Mouse (Mus musculus): Measurements from ENCODE around the gene Apoa2. TPM values are rescaled to one million over a fixed set of nuclear protein-coding genes. Genes with fewer than 3 reads are reported as not detected.

The Apoa2 gene
- polyA plus RNA-seq, 1 experiment from 2014 or later: 11.1 TPM

DNA sequence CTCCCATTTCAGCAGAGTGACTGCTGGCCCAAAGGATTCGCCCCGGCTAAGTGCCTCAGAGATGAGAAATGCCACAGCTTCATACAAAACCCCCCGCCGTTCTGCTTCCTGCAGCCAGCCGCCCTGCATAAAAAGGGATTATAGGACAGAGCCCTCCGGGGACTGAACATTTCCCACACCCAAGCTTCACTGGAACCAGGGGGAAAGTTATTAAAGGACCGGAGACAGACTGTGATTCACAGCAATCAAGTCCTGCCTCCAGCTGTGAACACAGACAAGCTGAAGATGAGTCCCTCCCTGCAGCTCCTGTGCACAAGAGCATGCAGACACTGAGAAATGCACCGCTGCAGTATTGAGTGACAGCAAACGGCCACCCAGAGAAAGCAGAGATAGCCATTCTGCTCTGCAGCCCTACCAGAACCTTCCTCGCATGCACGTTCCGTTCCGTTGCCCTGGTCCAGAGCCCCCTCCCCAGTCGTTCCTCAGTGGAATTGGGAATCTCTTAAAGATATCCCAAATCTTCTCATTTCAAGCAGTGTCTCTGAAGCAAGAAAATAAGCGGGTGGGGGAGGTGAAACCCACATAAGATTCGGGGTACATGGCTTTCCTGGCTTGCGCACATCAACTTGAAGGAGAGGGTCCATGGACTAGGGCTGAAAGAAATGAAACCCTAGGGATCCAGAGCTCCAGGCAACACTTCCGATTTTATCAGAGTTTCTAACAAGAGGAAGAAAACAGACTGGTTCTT, 31.6 kb upstream of the Apoa2 start:
- peak overlapping the region; percentile 44 for H3K9ac ChIP-seq (replicated peaks)
- H3K27me3 ChIP-seq (replicated peaks): peaks cover 36% of the 10 kb centered on the region
- peak overlapping the region; percentile 99 for H3K4me2 ChIP-seq
- peaks cover 55% of the 10 kb centered on the region for H3K4me1 ChIP-seq
- H3K9me3 ChIP-seq (replicated peaks): no peaks in the 10 kb centered on the region
- peak overlapping the region; percentile 58 for H3K4me3 ChIP-seq (replicated peaks)
- no peaks in the 10 kb centered on the region for H3K36me3 ChIP-seq
- 4% methylated on average over 18 of the region's 18 CpGs for WGBS
- ATAC-seq (ENCODE audit: low FRiP score): peak; percentile 21; the same call in 1 of the 2 replicates
- peak overlapping the region; percentile 51 for H3K27ac ChIP-seq (replicated peaks)

DNA sequence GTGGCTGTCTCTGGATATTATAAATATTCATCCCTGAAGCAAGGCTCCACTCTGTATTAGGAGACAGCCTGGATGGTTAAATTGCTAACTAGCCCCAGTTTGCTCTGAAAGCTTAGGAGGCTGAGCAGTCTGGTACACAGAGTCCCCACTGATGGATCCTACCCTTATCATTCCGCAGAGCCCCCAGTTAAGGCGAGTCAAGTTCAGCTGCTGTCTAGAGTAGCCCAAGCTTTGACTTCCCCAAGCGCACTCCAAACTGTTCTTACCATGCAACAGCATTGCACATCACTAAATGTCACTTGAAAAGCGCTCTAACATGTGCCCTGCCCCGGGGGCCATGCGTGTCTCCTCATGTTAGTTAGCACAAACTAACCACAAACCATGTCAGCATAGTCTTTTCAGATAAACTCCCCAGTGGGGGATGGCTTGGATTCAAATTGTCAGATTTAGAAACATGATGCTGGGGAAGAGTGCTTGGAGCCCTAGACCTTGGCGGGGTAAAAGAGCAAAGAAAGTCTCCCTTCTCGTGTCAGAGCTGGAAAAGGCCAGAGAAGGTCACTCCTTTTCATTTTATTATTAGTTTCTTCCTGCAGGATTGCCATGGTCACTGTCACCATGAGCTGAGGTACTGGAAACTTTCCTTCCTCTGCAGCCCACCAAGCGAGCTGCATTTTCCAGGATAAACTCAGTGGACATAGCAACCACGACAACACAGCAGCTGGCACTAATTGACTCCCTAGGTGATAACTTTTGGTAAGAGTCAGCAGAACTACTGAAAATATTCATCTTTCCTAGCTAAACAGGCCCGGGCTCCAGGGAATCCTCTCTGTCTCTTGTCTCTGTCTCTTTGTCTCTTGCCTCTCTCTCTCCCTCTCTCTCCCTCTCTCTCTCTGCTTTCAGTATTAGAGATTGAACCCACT, 30.7 kb upstream of the Apoa2 start:
- peaks cover 36% of the 10 kb centered on the region for H3K27me3 ChIP-seq (replicated peaks)
- H3K27ac ChIP-seq (replicated peaks): peak overlapping the region; percentile 51
- H3K4me1 ChIP-seq: peaks cover 46% of the 10 kb centered on the region
- ATAC-seq (ENCODE audit: low FRiP score): no peak; the same call in 1 of the 2 replicates
- WGBS: 28% methylated on average over 11 of the region's 11 CpGs
- H3K9me3 ChIP-seq (replicated peaks): no peaks in the 10 kb centered on the region
- peak overlapping the region; percentile 58 for H3K4me3 ChIP-seq (replicated peaks)
- H3K36me3 ChIP-seq: no peaks in the 10 kb centered on the region
- H3K9ac ChIP-seq (replicated peaks): no peak overlapping the region
- H3K4me2 ChIP-seq: peak overlapping the region; percentile 99

DNA sequence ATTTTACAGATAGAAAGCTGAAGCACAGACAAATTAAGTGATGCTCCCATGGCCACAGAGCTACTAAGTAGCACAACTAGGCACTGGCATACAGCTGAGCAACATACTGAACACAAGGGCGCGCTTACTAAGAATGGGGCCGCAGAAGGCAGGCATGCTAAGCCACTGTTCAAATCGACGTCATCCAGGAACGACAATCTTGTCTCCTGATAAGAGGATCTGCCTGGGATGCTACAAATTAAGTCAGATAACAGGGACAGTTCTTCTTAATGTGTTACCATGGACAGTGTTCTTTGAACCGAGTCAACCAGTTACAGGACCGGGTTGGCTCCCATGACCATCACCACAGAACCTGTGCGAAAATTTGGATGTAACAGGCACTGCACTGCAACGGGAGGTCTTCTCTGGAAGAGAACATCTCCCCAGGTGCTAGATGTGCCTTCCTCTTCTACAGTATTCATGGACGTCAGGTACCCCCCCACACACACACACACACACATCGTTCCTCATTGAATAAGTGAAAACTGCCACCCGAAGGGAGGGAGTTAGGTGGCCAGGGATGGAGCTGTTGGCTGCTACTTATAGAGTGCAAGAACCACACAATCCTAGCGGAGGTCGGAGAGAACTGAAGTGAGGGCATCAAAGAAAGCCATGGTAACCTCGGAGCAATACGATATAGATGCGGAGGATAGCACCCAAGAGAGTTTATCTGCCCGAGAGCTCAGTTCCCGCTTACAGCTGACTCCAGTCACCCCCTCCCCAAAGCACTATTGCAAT, 29.6 kb upstream of the Apoa2 start:
- ATAC-seq (ENCODE audit: low FRiP score): peak; percentile 47; the same call in 1 of the 2 replicates
- H3K4me3 ChIP-seq (replicated peaks): peak overlapping the region; percentile 58
- H3K4me2 ChIP-seq: peak overlapping the region; percentile 99
- WGBS: 6% methylated on average over 20 of the region's 20 CpGs
- peaks cover 39% of the 10 kb centered on the region for H3K4me1 ChIP-seq
- no peaks in the 10 kb centered on the region for H3K36me3 ChIP-seq
- H3K9me3 ChIP-seq (replicated peaks): no peaks in the 10 kb centered on the region
- 0 out of 2 replicates have a peak overlapping the region, but pooled peaks have one; percentile 24 for H3K27ac ChIP-seq (replicated peaks)
- peaks cover 36% of the 10 kb centered on the region for H3K27me3 ChIP-seq (replicated peaks)
- H3K9ac ChIP-seq (replicated peaks): peak overlapping the region; percentile 61

DNA sequence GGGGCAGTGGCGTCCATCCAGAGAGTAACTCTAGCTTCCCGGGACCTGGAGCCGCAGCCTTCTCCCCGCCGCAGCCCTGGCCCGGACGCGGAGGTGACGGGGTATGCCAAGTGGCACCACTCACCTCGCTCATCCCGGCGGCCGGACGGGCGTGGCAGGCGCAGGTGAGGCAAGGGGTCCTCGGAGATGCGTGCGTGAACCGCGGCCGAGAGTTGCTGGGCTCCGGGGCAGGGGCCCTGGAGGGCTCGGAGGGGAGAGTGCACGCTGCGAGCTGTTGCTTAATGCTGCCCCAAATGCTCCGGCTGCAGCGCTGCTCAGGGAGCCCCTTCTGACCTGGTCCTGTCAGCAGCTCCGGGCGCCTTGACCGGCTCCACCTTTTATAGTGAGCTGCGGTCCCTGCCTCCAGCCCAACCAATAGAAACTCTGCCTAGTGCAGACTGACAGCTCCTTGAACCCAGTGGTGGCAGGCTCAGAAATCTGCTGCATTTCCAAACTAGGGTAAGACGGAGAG, 28.9 kb upstream of the Apoa2 start, which contains the start of gene Pcp4l1:
Gene Pcp4l1, minus strand, starts transcription at position 382 of the 511 bp plus-strand sequence.
- Histone ChIP-seq H3K9ac (replicated peaks) (peak within 1 kb of the TSS; percentile 61), H3K9me3 (replicated peaks) (no peaks in the 10 kb centered on the region), H3K27ac (replicated peaks) (peak within 1 kb of the TSS; percentile 24; the same call in 1 of the 2 replicates), H3K4me2 (peak within 1 kb of the TSS; percentile 99), H3K4me3 (replicated peaks) (peak within 1 kb of the TSS; percentile 58), H3K4me1 (peaks cover 39% of the 10 kb centered on the region), H3K36me3 (no peaks in the 10 kb centered on the region), H3K27me3 (replicated peaks) (peaks cover 36% of the 10 kb centered on the region)
- WGBS: under 1% methylated on average over 33 of the region's 33 CpGs
- peak; percentile 71 for ATAC-seq (ENCODE audit: low FRiP score)

DNA sequence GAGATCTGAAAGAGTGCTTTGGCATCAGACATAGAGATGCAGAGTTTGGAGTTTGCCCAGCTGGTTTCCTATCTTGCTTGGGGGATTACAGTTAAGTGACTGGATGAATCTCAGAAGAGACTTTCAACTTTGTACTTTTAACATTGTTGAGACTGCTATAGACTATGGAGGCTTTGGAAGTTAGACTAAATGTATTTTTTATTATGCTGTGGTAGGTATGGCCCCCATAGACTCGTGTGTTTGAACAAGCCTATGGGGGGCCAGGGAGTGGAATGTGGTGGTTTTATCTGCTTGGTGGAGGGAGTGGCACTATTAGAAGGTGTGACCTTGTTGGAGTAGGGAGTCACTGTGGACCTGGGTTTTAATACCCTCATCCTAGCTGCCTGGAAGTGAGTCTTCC, 25.3 kb upstream of the Apoa2 start:
- no peak for ATAC-seq (ENCODE audit: low FRiP score)
- 71% methylated on average over 1 of the region's 1 CpGs for WGBS
- Histone ChIP-seq H3K36me3 (no peaks in the 10 kb centered on the region), H3K4me1 (peaks cover 16% of the 10 kb centered on the region), H3K9ac (replicated peaks) (no peak overlapping the region), H3K4me2 (no peak overlapping the region), H3K27me3 (replicated peaks) (peaks cover 28% of the 10 kb centered on the region), H3K9me3 (replicated peaks) (no peaks in the 10 kb centered on the region), H3K4me3 (replicated peaks) (no peak overlapping the region), H3K27ac (replicated peaks) (no peak overlapping the region)

DNA sequence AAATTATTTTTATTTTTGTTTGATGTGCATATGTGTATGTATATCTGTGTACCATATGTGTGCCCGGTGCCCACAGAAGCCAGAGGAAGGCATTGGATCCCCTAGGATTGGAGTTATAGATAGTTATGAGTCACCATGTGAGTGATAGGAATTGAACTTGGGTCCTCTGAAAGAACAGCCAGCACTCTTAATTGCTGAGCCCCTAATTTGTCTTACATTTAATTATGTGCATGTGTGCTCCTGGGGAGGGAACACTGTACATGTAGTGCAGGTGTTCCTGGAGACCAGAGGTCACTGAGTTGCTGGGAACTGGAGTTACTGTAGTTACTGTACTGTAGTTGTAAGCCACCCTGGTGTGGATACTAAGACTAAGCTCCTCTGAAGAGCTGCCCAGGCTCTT, 24.1 kb upstream of the Apoa2 start:
- Histone ChIP-seq H3K4me2 (no peak overlapping the region), H3K27ac (replicated peaks) (no peak overlapping the region), H3K4me3 (replicated peaks) (no peak overlapping the region), H3K36me3 (no peaks in the 10 kb centered on the region), H3K27me3 (replicated peaks) (peaks cover 18% of the 10 kb centered on the region), H3K4me1 (peaks cover 6% of the 10 kb centered on the region), H3K9me3 (replicated peaks) (no peaks in the 10 kb centered on the region), H3K9ac (replicated peaks) (no peak overlapping the region)
- no peak for ATAC-seq (ENCODE audit: low FRiP score)
- 97% methylated on average over 1 of the region's 1 CpGs for WGBS

DNA sequence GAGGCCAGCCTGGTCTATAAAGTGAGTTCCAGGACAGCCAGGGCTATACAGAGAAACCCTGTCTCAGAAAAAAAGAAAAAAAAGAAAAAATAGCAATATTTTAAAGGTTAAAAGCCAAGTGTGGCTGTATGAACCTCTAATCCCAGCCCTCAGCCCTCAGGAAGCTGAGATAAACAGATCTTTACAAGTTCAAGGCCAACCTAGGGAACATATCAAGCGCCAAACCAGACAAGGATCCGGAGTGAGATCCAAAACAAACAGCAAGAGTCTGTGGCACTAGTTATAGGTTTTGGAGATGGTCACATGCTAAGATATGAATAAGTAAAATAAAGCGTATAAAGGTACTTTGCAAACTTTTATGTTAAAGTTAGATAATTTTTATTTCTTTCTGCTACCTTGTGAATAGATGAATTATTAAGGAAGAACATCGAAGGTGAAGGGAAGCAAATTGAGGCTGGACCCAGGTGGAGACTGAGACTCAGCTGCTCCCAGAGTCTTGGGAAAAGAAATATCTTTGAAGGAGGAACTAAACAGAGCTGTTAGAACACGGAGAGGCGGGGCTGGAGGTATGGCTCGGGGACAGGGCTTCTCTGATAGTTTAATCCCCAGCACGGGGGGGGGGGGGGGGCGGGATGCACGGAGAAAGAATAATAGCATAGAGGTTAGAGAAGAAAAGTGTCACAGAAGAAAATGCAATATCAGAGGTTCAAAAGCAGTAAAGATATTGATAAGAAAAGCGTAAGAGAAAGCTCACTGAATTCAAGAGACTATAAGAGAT, 21.2 kb upstream of the Apoa2 start:
- 66% methylated on average over 9 of the region's 11 CpGs for WGBS
- Histone ChIP-seq H3K4me3 (replicated peaks) (no peak overlapping the region), H3K9me3 (replicated peaks) (no peaks in the 10 kb centered on the region), H3K27me3 (replicated peaks) (no peaks in the 10 kb centered on the region), H3K4me2 (no peak overlapping the region), H3K36me3 (no peaks in the 10 kb centered on the region), H3K27ac (replicated peaks) (no peak overlapping the region), H3K4me1 (no peaks in the 10 kb centered on the region), H3K9ac (replicated peaks) (no peak overlapping the region)
- ATAC-seq (ENCODE audit: low FRiP score): no peak

DNA sequence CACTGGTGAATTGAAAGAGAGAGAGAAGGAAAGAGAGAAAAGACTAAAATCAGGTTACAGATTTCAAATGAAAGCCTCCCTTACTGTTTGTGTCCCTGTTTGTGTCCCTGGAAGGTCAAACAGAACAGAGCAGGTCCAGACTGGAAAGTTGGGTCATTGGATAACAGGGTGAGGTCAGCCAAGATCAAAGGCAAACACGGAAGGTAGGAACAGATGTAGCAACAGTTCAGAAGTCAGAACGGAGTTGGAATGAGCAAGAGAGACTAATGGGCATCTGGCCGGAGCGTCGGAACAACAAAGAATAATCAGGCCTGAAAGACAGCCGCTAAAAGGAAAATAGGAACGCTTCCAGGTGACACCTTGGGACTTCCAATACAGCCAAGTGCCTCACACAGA, 20.6 kb upstream of the Apoa2 start:
- Histone ChIP-seq H3K4me1 (no peaks in the 10 kb centered on the region), H3K4me2 (no peak overlapping the region), H3K4me3 (replicated peaks) (no peak overlapping the region), H3K27me3 (replicated peaks) (no peaks in the 10 kb centered on the region), H3K27ac (replicated peaks) (no peak overlapping the region), H3K9me3 (replicated peaks) (no peaks in the 10 kb centered on the region), H3K36me3 (no peaks in the 10 kb centered on the region), H3K9ac (replicated peaks) (no peak overlapping the region)
- ATAC-seq (ENCODE audit: low FRiP score): no peak
- WGBS: 78% methylated on average over 7 of the region's 7 CpGs

DNA sequence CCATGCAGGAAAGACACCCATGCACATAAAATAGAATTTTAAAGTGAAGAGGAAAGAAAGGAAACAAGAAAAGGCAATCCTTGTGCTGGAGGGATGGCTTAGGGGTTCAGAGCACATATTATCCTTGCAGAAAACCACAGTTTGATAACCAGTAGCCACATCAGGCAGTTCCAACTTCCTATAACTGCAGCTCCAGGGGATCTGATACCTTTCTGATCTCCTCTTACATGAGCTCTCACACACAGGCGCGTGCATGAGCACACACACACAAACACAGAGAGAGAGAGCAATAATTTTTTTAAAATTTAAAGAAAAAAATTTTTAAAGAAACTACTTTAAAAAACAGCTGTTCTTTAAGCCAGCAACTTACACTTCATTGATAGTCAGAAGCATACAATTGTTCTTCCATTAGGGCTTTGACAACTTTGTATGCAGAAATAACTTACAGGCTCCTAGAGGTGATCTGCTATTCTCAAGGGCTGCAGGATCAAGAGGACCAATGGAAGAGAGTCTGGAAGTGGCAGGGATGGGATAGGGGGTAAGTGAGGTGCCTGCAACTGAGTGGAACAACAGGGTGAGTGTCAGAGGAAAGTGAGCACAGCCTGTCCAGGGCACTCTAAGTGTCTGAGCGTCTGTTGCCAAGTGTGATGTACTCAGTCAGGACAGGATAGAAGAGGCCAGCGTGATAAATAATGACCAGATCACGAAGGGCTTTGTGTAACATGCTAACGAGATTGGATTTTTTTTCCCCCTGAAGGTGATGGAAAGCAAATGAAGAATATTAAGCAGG, 19.0 kb upstream of the Apoa2 start:
- no peak for ATAC-seq (ENCODE audit: low FRiP score)
- H3K4me1 ChIP-seq: no peaks in the 10 kb centered on the region
- 64% methylated on average over 6 of the region's 6 CpGs for WGBS
- H3K9me3 ChIP-seq (replicated peaks): no peaks in the 10 kb centered on the region
- H3K4me2 ChIP-seq: no peak overlapping the region
- H3K27ac ChIP-seq (replicated peaks): no peak overlapping the region
- no peaks in the 10 kb centered on the region for H3K36me3 ChIP-seq
- no peak overlapping the region for H3K9ac ChIP-seq (replicated peaks)
- no peaks in the 10 kb centered on the region for H3K27me3 ChIP-seq (replicated peaks)
- H3K4me3 ChIP-seq (replicated peaks): no peak overlapping the region

DNA sequence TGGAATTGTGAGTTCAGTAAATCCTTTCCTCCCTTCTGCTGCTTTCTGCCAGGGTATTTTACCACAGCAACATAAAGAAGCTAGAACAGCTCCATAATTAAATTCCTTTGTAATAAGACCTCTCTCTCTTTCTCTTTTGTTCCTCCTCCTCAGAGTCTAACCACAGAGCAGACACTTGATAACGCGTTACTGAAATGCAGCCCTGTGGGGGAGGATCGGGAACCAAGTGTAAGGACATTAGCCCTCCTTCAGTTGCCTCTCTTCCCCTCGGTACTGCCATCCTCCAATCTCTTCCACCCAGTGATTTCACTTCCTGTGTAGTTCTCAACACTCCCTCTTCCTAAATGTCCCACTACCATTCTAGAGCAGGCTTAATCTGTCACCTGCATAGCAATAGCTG, 15.4 kb upstream of the Apoa2 start:
- H3K27me3 ChIP-seq (replicated peaks): no peaks in the 10 kb centered on the region
- no peak for ATAC-seq (ENCODE audit: low FRiP score)
- no peaks in the 10 kb centered on the region for H3K4me1 ChIP-seq
- H3K4me2 ChIP-seq: no peak overlapping the region
- no peaks in the 10 kb centered on the region for H3K9me3 ChIP-seq (replicated peaks)
- H3K4me3 ChIP-seq (replicated peaks): no peak overlapping the region
- H3K9ac ChIP-seq (replicated peaks): no peak overlapping the region
- WGBS: 21% methylated on average over 4 of the region's 4 CpGs
- H3K36me3 ChIP-seq: no peaks in the 10 kb centered on the region
- H3K27ac ChIP-seq (replicated peaks): no peak overlapping the region

Data from neural tube, embryonic 15.5 days (tissue).